Mouse (Mus musculus) thymus, adult 2 months (tissue): ENCODE data around the gene Vps26b. TPM values are rescaled to one million over a fixed set of nuclear protein-coding genes. Genes with fewer than 3 reads are reported as not detected.

Source experiments
- DNase-seq: peaks from one replicate; pipeline ENCODE4 v3.0.0; 2021
- H3K27ac ChIP-seq: fragments of 200-500 bp; 2 replicates; pipeline ENCODE4 v1.5.1; 2012; ENCODE audit warnings: low read length, control low read depth; ENCODE audit not compliant: control insufficient read depth, insufficient read depth
- H3K27me3 ChIP-seq: fragments of 200-500 bp; 2 replicates; pipeline ENCODE4 v1.6.1; 2012; ENCODE audit warnings: mild to moderate bottlenecking, low read length, moderate library complexity, mixed read lengths; ENCODE audit not compliant: control insufficient read depth, insufficient read depth
- H3K36me3 ChIP-seq: fragments of 200-500 bp; 2 replicates; pipeline ENCODE4 v1.6.1; 2012; ENCODE audit warnings: mild to moderate bottlenecking, low read length, moderate library complexity; ENCODE audit not compliant: control insufficient read depth, insufficient read depth
- H3K4me1 ChIP-seq: fragments of 200-500 bp; replicated peaks from 2 replicates; pipeline ENCODE4 v1.6.1; 2012; ENCODE audit warnings: low read length; ENCODE audit not compliant: control insufficient read depth, insufficient read depth
- H3K4me3 ChIP-seq: fragments of 200-500 bp; 2 replicates; pipeline ENCODE4 v1.5.1; 2012; ENCODE audit warnings: mild to moderate bottlenecking, low read length, control low read depth, moderate library complexity; ENCODE audit not compliant: control insufficient read depth, insufficient read depth
- CTCF ChIP-seq: fragments of 200-500 bp; IDR thresholded peaks from 2 replicates; pipeline ENCODE4 v1.5.1; 2012; ENCODE audit warnings: mild to moderate bottlenecking, control low read depth, low read length, moderate library complexity, borderline replicate concordance; ENCODE audit not compliant: control insufficient read depth, poor library complexity, insufficient read depth; ENCODE audit errors: extremely low read depth
- POLR2A ChIP-seq: fragments of 200-500 bp; IDR thresholded peaks from 2 replicates; pipeline ENCODE4 v1.6.1; 2012; ENCODE audit warnings: mild to moderate bottlenecking, low read length, control low read depth, moderate library complexity; ENCODE audit not compliant: control insufficient read depth, poor library complexity, insufficient read depth; ENCODE audit errors: extremely low read depth
- WGBS: fragments of 180-500 bp; shearing (Covaris S2); methylation state at CpG from one replicate; pipeline ENCODE4 v1.1.7; 2018; 5-methylcytosine and 5-hydroxymethylcytosine counted together
- polyA plus RNA-seq: library from polyadenylated mRNA; depleted of rRNA; stranded (reverse); fragments of >200 nt; gene quantifications from 2 replicates; pipeline ENCODE4 v1.2.3, GENCODE M21; 2012; rRNA removed

Vps26b gene
- polyA plus RNA-seq, 1 experiment, result 69.6 TPM

DNA sequence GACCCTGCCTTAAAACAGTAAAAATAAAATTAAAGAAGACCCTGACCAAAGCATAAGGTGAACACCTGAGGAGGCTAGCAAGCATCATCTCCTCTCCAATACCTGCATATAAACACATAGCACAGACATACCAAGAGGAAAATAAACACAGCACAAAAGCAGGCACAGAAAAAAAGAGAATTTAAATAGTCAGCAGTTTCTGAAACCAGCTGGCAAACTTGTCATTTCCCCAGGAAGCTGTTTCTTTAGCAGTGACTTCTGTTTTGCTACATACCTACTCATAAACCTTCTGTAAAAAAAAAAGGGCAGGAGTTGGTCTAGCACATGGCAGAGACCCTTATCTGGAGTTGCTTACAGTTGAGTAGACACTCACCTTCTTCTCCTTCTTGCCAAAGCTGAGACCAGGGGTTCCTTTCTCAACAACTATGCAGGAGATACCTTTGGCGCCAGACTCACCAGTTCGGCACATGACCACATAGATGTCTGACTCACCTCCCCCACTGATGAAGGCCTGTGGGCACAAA lies 44.7 kb downstream of the Vps26b start:
- WGBS, result 97% methylated on average over 2 of the region's 2 CpGs
- Histone ChIP-seq H3K27me3 (no peaks in the 10 kb centered on the region), H3K4me1 (no peaks in the 10 kb centered on the region), H3K4me3 (no peak overlapping the region), H3K36me3 (peaks cover 8% of the 10 kb centered on the region), H3K27ac (no peak overlapping the region)
- no peak for TF ChIP-seq CTCF
- TF ChIP-seq POLR2A, result no peak
- DNase-seq, result no peak

DNA sequence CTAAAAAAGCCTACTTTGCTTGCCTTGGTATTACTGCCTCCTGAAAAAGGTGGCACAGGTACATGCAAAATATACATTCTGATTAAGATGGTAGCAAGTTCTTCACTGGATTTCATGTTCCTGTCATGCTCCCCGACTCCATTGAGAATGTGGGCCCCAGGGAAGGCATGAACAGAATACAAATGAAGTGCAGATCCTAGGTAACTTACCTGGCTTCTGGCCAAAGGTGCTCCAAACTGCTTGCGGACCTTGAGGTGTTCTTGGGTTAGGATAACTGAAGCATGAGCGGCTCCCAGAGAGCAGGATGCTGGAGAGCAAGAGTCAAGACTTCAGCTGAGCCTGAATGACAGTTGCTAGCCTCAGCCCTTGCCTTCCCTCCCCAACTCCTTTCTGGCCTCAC lies 51.1 kb downstream of the Vps26b start:
- no peaks in the 10 kb centered on the region for H3K27me3 ChIP-seq
- whole genome bisulfite sequencing, result 98% methylated on average over 3 of the region's 3 CpGs

GRCm38 (mm10) chr9:26977754-26978153 lies 52.1 kb downstream of the Vps26b start:
- DNase-seq, result no peak
- TF ChIP-seq CTCF (no peak), POLR2A (no peak)
- H3K36me3 ChIP-seq, result peaks cover 17% of the 10 kb centered on the region
- H3K27ac ChIP-seq, result no peak overlapping the region
- H3K4me3 ChIP-seq, result no peak overlapping the region
- H3K27me3 ChIP-seq, result no peaks in the 10 kb centered on the region
- H3K4me1 ChIP-seq, result no peaks in the 10 kb centered on the region
- WGBS, result 97% methylated on average over 9 of the region's 9 CpGs

More for the DNA sequence above, 51.1 kb downstream of the Vps26b start:
- Histone ChIP-seq H3K27ac (no peak overlapping the region), H3K4me1 (no peaks in the 10 kb centered on the region), H3K4me3 (no peak overlapping the region), H3K36me3 (peaks cover 17% of the 10 kb centered on the region)
- no peak for TF ChIP-seq CTCF
- no peak for DNase-seq

Other genes starting within 250 kb of the Vps26b start
- gene Glb1l2, start 223.6 kb downstream of the Vps26b start, polyA plus RNA-seq, result 2.0 and 3.9 TPM in 2 replicates
- not detected in 2 replicates for gene Glb1l3, start 169.2 kb downstream of the Vps26b start, polyA plus RNA-seq
- gene Gm1110, start 107.0 kb downstream of the Vps26b start, polyA plus RNA-seq, result not detected in 2 replicates
- gene Acad8, start 30.5 kb downstream of the Vps26b start, polyA plus RNA-seq, result 14.5 and 21.5 TPM in 2 replicates
- 9.4 and 9.8 TPM in 2 replicates for gene Thyn1, start 30.4 kb downstream of the Vps26b start, polyA plus RNA-seq
- 75.5 and 82.4 TPM in 2 replicates for gene Ncapd3, start 110 bp upstream of the Vps26b start, polyA plus RNA-seq
- 2.0 and 2.5 TPM in 2 replicates for gene Jam3, start 125.4 kb upstream of the Vps26b start, polyA plus RNA-seq